Mouse (Mus musculus) frontal cortex, postnatal 10 days (tissue): Measurements from ENCODE around the gene Rnf121.

Experiments
- DNase-seq, 2 experiments: peaks; one replicate each; pipeline ENCODE4 v3.0.0; 2022; ENCODE audit warnings: low spot score in 2 of 2, mixed read lengths in 1 of 2

Rnf121 gene

DNA sequence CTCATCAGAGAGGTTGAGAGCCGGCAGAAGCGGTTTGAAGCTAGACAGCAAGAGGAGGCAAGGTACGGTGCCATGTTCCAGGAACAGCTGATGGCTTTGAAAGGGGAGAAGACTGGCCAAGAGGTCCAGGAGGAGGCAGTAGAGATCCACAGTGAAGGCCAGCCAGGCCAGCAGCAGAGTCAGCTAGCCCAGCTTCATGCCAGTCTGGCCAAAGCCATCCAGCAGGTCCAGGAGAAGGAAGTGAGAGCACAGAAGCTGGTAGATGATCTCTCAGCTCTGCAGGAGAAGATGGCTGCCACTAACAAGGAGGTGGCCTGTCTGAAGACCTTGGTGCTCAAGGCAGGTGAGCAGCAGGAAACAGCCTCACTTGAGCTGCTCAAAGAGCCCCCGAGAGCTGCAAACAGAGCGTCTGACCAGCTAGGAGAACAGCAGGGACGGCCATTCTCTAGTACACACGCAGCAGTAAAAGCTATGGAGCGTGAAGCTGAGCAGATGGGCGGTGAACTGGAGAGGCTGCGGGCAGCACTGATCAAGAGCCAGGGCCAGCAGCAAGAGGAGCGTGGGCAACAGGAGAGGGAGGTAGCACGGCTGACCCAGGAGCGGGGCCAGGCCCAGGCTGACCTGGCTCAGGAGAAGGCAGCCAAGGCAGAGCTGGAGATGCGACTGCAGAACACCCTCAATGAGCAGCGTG lies 65.7 kb downstream of the Rnf121 start:
- DNase-seq, result no peak

DNA sequence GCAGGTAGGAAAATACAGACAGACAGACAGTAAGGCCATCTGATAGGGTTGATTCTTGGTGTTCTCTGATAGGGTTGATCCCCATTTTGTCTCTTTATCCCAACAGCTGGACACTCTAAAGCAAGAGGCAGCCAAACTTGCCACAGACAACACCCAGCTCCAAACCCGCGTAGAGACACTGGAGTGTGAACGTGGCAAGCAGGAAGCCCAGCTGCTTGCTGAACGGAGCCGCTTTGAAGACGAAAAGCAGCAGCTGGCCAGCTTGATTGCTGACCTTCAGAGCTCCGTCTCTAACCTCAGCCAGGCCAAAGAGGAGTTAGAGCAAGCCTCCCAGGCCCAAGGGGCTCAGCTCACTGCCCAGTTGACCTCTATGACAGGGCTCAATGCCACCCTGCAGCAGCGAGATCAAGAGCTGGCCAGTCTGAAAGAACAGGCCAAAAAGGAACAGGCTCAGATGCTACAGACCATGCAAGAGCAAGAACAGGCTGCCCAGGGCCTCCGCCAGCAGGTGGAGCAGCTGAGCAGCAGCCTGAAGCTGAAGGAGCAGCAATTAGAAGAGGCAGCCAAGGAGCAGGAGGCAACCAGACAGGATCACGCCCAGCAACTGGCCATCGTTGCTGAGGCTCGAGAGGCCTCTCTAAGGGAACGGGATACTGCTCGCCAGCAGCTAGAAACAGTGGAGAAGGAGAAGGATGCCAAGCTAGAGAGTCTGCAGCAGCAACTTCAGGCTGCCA lies 66.9 kb downstream of the Rnf121 start:
- DNase-seq, result peak; percentile 68 to 79

- no peak for DNase-seq
Measured at GRCm38 (mm10) chr7:101994241-101994640, 71.0 kb downstream of the Rnf121 start.

- DNase-seq, result no peak
Measured at GRCm38 (mm10) chr7:101985081-101985480, 80.2 kb downstream of the Rnf121 start.

GRCm38 (mm10) chr7:101982735-101983134 lies 82.5 kb downstream of the Rnf121 start:
- DNase-seq, result no peak

- DNase-seq, result no peak
Measured at GRCm38 (mm10) chr7:101974505-101974904, 90.8 kb downstream of the Rnf121 start.

DNA sequence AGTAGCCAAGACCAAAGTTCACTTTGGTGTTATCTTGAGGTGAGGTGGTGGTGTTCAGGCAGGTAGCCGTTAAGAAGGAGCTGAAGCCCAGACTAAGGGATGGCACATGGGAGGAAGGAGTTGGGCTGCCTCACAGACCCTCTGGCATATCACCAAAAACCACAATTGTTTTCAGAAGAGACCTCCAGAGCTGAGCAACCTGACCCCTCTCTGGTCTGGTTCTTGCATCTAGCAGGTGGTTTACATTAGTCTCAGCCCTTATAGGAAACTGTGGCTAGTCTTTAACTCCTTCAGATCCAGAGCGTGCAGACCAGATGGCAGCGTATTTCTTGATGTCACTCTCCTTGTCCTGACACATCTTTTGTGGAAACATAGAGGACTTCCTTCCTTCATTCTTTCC lies 91.5 kb downstream of the Rnf121 start:
- DNase-seq, result no peak

DNA sequence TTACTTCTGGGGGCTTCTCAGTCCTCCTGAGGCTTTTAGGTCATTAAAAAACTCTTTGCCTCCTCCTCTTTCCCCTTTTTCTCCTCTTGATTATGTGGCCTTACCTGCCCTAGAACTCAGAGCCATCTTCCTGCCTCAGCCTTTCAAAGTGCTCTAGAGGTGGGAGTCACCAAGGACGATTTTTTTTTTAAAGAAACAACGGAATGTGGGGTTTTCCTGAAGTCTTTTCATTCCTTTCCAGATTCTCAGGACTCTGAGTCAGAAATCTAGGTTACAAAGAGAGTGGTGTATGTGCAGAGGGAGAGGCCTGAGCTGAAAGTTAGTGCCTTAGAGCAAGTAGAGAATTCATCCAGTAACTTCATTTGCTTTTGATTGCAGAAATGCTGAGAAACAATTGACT lies 93.5 kb downstream of the Rnf121 start:
- no peak for DNase-seq

- DNase-seq, result peak; percentile 70 to 75
Measured at GRCm38 (mm10) chr7:101970821-101971461, 94.3 kb downstream of the Rnf121 start.

- DNase-seq, result peak in 1 of 2 experiments; percentile 89
Measured at GRCm38 (mm10) chr7:101970429-101970775, 94.9 kb downstream of the Rnf121 start.

DNA sequence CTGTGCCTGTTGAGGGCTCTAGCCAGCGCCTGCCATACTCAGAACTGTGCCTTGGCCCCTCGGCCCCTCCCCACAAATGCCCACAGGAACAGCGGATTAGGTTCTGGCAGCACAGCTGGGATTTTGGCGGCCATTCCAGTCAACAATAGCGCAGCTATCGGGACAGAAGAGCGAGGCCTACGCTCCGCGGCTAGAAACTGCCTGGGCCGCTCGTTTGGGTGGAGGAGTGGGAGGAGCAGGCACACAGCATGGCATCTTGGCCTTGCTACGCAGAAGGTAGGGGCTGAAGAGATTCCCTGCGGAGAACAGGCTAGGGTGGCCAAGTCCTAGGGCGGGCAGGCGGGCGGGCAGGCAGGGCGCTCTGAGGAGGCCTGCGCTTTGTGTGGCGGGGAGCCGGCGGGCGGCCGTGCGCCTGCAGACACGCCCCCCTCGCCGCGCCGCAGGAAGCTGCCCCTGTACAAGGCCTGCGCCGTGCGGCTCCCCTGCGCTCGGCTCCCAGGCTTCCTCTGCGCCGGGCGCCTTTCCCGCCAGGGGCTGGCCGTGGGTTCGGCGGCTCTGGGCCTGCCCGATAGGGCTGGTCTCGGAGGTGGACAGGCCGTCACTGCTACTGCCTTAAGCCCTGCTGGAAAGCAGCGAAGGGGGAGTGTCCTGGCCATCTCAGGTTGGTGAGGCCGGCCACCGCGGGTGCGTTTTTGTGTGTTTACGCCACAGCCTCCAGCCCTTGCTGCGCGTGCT lies 95.4 kb downstream of the Rnf121 start:
- peak; percentile 79 to 84 for DNase-seq
